Mouse (Mus musculus): ENCODE data around the gene Tns3. TPM values are rescaled to one million over a fixed set of nuclear protein-coding genes. Genes with fewer than 3 reads are reported as not detected.

The Tns3 gene
- polyA plus RNA-seq, 1 experiment from 2014 or later, result 10.1 TPM

DNA sequence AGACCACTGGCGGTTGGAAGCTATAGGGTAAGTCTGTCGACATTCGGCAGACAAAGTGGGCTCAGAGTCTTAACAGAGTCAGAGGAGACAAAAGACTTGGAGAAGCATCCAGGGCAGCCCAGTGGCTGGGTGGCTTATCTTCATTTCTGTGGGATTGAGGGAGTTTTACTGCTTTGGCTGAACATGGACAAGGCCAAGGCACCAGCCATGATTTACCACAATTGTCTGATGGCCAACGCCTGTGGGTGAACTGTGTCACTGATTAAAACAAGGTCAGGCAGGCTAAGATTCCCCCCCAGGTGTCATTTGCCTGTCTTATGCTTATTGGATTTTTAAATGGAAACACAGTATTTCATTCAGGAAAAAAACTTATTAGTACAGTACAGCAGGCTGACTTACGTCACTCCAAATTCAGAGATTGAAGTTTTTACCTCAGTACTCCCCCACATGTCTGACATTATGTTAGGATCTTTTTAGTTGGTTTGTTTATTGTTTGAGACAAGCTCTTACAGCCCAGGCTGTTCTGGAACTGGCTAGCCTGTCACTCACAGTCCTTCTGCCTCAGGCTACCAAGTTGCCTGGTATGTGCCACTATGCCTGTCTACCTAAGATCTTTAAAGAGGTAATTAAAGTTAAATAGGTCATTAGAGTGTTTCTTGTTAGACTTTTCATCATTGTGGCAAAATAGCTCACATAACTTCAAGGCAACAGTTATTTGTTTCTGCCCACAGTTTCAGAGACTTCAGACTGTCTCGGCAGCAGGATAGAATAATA, 11.6 kb upstream of the Tns3 start:
- WGBS, result 85% methylated on average over 6 of the region's 6 CpGs
- Histone ChIP-seq H3K9me3 (ENCODE audit: control insufficient read depth, low read length) (no peaks in the 10 kb centered on the region), H3K9ac (ENCODE audit: low read length) (no peak overlapping the region), H3K36me3 (ENCODE audit: control insufficient read depth, insufficient read depth, low read length) (no peaks in the 10 kb centered on the region), H3K4me2 (ENCODE audit: low read depth) (no peak overlapping the region), H3K4me1 (ENCODE audit: control insufficient read depth, insufficient read depth, low read length) (no peaks in the 10 kb centered on the region), H3K27ac (ENCODE audit: low read depth, low read length) (no peak overlapping the region), H3K27me3 (ENCODE audit: control insufficient read depth, insufficient read depth, low read length) (no peaks in the 10 kb centered on the region), H3K4me3 (ENCODE audit: low read depth, low read length) (no peak overlapping the region)
- DNase-seq (ENCODE audit: low spot score) (no peak), ATAC-seq (ENCODE audit: insufficient read depth, low FRiP score, low TSS enrichment) (no peak)

DNA sequence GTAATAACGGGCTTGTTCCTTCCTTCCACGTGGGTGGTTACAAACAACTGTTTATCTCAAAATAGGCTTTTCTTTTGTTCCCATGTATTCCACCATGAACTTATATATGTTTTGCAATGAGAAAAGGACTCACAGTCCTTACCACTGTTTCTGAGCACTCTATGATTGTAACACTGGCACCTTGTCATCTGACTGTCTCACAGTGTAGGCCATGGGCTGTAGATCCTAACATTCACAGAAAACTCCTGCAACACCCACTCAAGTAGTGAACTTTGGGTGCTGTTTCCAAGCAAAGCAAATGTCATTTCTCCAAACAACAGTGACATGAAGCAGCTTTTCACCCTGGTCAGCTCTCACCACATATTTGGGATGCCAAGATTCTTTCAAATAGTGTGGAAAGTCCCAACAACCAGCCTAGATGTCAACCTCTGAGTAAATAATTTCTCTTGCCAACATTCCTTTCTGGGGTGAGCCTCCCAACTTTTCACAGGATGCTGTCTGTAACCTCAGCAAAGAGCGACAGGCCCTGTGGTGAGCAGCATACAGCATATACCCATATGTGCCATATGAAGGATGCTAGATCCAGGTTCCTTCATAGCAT, 10.3 kb upstream of the Tns3 start:
- H3K4me2 ChIP-seq (ENCODE audit: low read depth), result no peak overlapping the region
- WGBS, result 94% methylated on average over 3 of the region's 3 CpGs
- H3K4me1 ChIP-seq (ENCODE audit: control insufficient read depth, insufficient read depth, low read length), result no peaks in the 10 kb centered on the region
- DNase-seq (ENCODE audit: low spot score), result no peak
- H3K27me3 ChIP-seq (ENCODE audit: control insufficient read depth, insufficient read depth, low read length), result no peaks in the 10 kb centered on the region
- H3K4me3 ChIP-seq (ENCODE audit: low read depth, low read length), result no peak overlapping the region
- no peak overlapping the region for H3K9ac ChIP-seq (ENCODE audit: low read length)
- ATAC-seq (ENCODE audit: insufficient read depth, low FRiP score, low TSS enrichment), result no peak
- no peaks in the 10 kb centered on the region for H3K9me3 ChIP-seq (ENCODE audit: control insufficient read depth, low read length)
- H3K36me3 ChIP-seq (ENCODE audit: control insufficient read depth, insufficient read depth, low read length), result no peaks in the 10 kb centered on the region
- H3K27ac ChIP-seq (ENCODE audit: low read depth, low read length), result no peak overlapping the region

DNA sequence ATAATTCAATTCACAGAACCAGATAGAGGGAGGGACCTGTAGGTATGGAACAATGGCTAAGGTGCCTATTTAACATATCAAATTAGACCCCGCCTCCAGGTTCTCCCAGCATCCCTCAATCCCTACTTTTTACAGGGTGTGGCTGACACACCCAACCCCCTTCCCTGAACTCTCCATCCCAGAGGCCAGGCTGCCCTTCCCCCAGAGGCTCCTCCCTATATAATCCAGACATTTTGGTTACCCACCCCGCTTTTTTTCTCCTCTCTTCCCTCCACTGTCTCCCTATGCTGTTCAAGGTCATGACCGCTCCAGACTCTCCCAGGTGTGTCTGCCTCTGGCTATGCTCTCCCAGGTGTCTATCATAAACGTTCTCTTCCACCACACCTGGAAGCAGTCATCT, 7.4 kb upstream of the Tns3 start:
- ATAC-seq (ENCODE audit: insufficient read depth, low FRiP score, low TSS enrichment), result no peak

GRCm38 (mm10) chr11:8669138-8669537, 4.8 kb upstream of the Tns3 start:
- Histone ChIP-seq H3K4me3 (ENCODE audit: low read depth, low read length) (no peak overlapping the region), H3K36me3 (ENCODE audit: control insufficient read depth, insufficient read depth, low read length) (no peaks in the 10 kb centered on the region), H3K4me2 (ENCODE audit: low read depth) (no peak overlapping the region), H3K4me1 (ENCODE audit: control insufficient read depth, insufficient read depth, low read length) (no peaks in the 10 kb centered on the region), H3K9me3 (ENCODE audit: control insufficient read depth, low read length) (no peaks in the 10 kb centered on the region), H3K27ac (ENCODE audit: low read depth, low read length) (no peak overlapping the region), H3K9ac (ENCODE audit: low read length) (no peak overlapping the region), H3K27me3 (ENCODE audit: control insufficient read depth, insufficient read depth, low read length) (no peaks in the 10 kb centered on the region)
- no peak for DNase-seq (ENCODE audit: low spot score)
- 95% methylated on average over 2 of the region's 2 CpGs for WGBS
- no peak for ATAC-seq (ENCODE audit: insufficient read depth, low FRiP score, low TSS enrichment)

More for the DNA sequence above, 7.4 kb upstream of the Tns3 start:
- no peak overlapping the region for H3K4me3 ChIP-seq (ENCODE audit: low read depth, low read length)
- H3K9me3 ChIP-seq (ENCODE audit: control insufficient read depth, low read length), result no peaks in the 10 kb centered on the region
- H3K4me1 ChIP-seq (ENCODE audit: control insufficient read depth, insufficient read depth, low read length), result no peaks in the 10 kb centered on the region
- H3K27ac ChIP-seq (ENCODE audit: low read depth, low read length), result no peak overlapping the region
- 77% methylated on average over 4 of the region's 4 CpGs for WGBS
- H3K9ac ChIP-seq (ENCODE audit: low read length), result no peak overlapping the region
- H3K36me3 ChIP-seq (ENCODE audit: control insufficient read depth, insufficient read depth, low read length), result no peaks in the 10 kb centered on the region
- no peaks in the 10 kb centered on the region for H3K27me3 ChIP-seq (ENCODE audit: control insufficient read depth, insufficient read depth, low read length)
- H3K4me2 ChIP-seq (ENCODE audit: low read depth), result no peak overlapping the region
- no peak for DNase-seq (ENCODE audit: low spot score)

DNA sequence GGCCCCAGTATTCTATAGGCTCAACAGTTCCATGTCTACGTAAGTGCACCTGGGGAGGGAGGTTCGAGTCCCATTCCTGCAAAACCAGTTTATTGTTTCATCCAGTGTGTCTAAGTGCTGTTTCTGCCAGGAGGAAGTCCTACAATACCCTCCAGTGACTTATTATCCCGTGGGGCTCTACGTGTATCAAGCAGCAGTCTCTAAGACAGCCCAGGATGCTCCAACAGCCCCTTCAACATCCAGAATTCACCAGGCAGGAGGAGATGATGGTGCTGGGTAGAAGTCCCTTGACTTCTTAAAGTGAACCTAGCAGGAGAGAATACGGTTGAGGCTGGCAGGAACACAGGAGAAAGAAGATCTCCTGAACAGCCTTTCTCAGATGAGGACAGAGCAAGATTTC, 462 bp upstream of the Tns3 start:
- H3K27me3 ChIP-seq (ENCODE audit: control insufficient read depth, insufficient read depth, low read length), result 0 out of 2 replicates have a peak, but pooled peaks cover 3% of the 10 kb centered on the region
- 43% methylated on average over 5 of the region's 5 CpGs for WGBS

DNA sequence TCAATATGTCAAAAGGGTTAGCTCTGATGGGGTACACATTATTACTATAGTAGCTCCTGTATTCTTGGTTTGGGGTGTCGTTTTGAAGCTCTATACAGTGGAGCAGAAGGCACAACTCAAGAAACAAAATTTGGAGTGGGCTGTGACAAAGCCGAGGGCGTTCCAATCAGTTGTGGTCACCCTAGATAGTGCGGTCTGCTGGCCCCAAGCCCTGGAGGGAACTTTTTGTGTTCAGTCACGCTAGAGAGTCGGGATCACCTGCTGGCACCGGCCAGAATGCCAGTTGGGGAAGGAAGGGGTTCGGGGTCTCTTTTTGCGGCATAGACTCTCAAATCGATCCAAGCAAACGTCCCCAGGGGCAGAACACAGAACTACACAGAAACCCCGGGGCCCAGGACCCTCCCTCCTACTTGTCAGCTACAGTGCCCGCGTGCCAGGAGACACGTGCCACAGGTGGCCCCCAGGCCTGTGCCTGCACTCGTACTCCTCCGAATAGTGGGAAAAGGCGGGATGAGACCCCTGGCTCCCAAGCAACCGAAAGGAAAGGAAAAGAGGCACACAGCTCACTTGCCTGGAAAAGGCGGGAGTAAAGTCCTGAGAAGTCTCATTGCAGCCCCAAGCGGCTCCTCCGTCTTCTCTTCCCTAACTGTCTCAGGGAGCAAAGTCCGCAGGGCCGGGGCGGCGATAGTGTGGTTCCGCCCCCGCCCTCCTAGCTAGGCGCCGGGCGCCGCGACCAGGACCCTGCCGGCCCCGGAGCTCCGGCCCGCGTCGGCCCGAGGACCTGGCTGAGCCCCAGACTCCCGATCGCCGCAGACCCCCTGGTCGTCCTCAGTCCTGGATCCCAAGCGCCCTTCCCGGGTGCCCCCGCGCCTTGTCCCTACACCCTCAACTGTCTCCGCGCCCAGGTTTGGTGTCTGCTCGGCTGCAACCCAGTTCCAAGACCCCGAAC, 617 bp downstream of the Tns3 start:
- peak; percentile 73 for DNase-seq (ENCODE audit: low spot score)
- H3K9me3 ChIP-seq (ENCODE audit: control insufficient read depth, low read length), result no peaks in the 10 kb centered on the region
- H3K27ac ChIP-seq (ENCODE audit: low read depth, low read length), result 0 out of 2 replicates have a peak overlapping the region, but pooled peaks have one; percentile 27
- H3K36me3 ChIP-seq (ENCODE audit: control insufficient read depth, insufficient read depth, low read length), result no peaks in the 10 kb centered on the region
- H3K4me1 ChIP-seq (ENCODE audit: control insufficient read depth, insufficient read depth, low read length), result 0 out of 2 replicates have a peak, but pooled peaks cover 11% of the 10 kb centered on the region
- 0 out of 2 replicates have a peak, but pooled peaks cover 3% of the 10 kb centered on the region for H3K27me3 ChIP-seq (ENCODE audit: control insufficient read depth, insufficient read depth, low read length)
- peak overlapping the region; percentile 67 for H3K4me3 ChIP-seq (ENCODE audit: low read depth, low read length)
- peak overlapping the region; percentile 97 for H3K4me2 ChIP-seq (ENCODE audit: low read depth)
- WGBS, result under 1% methylated on average over 52 of the region's 52 CpGs
- peak overlapping the region; percentile 87 for H3K9ac ChIP-seq (ENCODE audit: low read length)
- peak; percentile 75 for ATAC-seq (ENCODE audit: insufficient read depth, low FRiP score, low TSS enrichment)

More for the DNA sequence above, 462 bp upstream of the Tns3 start:
- Histone ChIP-seq H3K27ac (ENCODE audit: low read depth, low read length) (no peak overlapping the region), H3K4me1 (ENCODE audit: control insufficient read depth, insufficient read depth, low read length) (0 out of 2 replicates have a peak, but pooled peaks cover 8% of the 10 kb centered on the region), H3K36me3 (ENCODE audit: control insufficient read depth, insufficient read depth, low read length) (no peaks in the 10 kb centered on the region), H3K9me3 (ENCODE audit: control insufficient read depth, low read length) (no peaks in the 10 kb centered on the region), H3K4me3 (ENCODE audit: low read depth, low read length) (peak overlapping the region; percentile 67), H3K9ac (ENCODE audit: low read length) (no peak overlapping the region), H3K4me2 (ENCODE audit: low read depth) (peak overlapping the region; percentile 97)
- DNase-seq (ENCODE audit: low spot score), result no peak
- ATAC-seq (ENCODE audit: insufficient read depth, low FRiP score, low TSS enrichment), result no peak

GRCm38 (mm10) chr11:8662706-8663429, 1.5 kb downstream of the Tns3 start:
- H3K4me2 ChIP-seq (ENCODE audit: low read depth), result peak overlapping the region; percentile 97
- peak overlapping the region; percentile 67 for H3K4me3 ChIP-seq (ENCODE audit: low read depth, low read length)
- H3K27ac ChIP-seq (ENCODE audit: low read depth, low read length), result no peak overlapping the region
- H3K9ac ChIP-seq (ENCODE audit: low read length), result no peak overlapping the region
- H3K9me3 ChIP-seq (ENCODE audit: control insufficient read depth, low read length), result no peaks in the 10 kb centered on the region
- H3K36me3 ChIP-seq (ENCODE audit: control insufficient read depth, insufficient read depth, low read length), result no peaks in the 10 kb centered on the region
- no peak for DNase-seq (ENCODE audit: low spot score)
- WGBS, result 21% methylated on average over 4 of the region's 4 CpGs
- no peak for ATAC-seq (ENCODE audit: insufficient read depth, low FRiP score, low TSS enrichment)
- H3K4me1 ChIP-seq (ENCODE audit: control insufficient read depth, insufficient read depth, low read length), result 0 out of 2 replicates have a peak, but pooled peaks cover 12% of the 10 kb centered on the region
- H3K27me3 ChIP-seq (ENCODE audit: control insufficient read depth, insufficient read depth, low read length), result 0 out of 2 replicates have a peak, but pooled peaks cover 3% of the 10 kb centered on the region

- whole genome bisulfite sequencing, result 75% methylated on average over 4 of the region's 4 CpGs
Observed at GRCm38 (mm10) chr11:8660951-8661350, 3.4 kb downstream of the Tns3 start.

More at GRCm38 (mm10) chr11:8660951-8661350, 3.4 kb downstream of the Tns3 start:
- ATAC-seq (ENCODE audit: insufficient read depth, low FRiP score, low TSS enrichment), result no peak
- 0 out of 2 replicates have a peak, but pooled peaks cover 3% of the 10 kb centered on the region for H3K27me3 ChIP-seq (ENCODE audit: control insufficient read depth, insufficient read depth, low read length)
- H3K4me3 ChIP-seq (ENCODE audit: low read depth, low read length), result no peak overlapping the region
- H3K4me1 ChIP-seq (ENCODE audit: control insufficient read depth, insufficient read depth, low read length), result 0 out of 2 replicates have a peak, but pooled peaks cover 15% of the 10 kb centered on the region
- H3K9me3 ChIP-seq (ENCODE audit: control insufficient read depth, low read length), result no peaks in the 10 kb centered on the region
- no peak overlapping the region for H3K27ac ChIP-seq (ENCODE audit: low read depth, low read length)
- DNase-seq (ENCODE audit: low spot score), result no peak
- H3K9ac ChIP-seq (ENCODE audit: low read length), result no peak overlapping the region
- H3K36me3 ChIP-seq (ENCODE audit: control insufficient read depth, insufficient read depth, low read length), result no peaks in the 10 kb centered on the region
- H3K4me2 ChIP-seq (ENCODE audit: low read depth), result no peak overlapping the region
